Mouse (Mus musculus): ENCODE results near the gene Map1a. TPM values are rescaled to one million over a fixed set of nuclear protein-coding genes. Genes with fewer than 3 reads are reported as not detected.

Gene Map1a
- total RNA-seq, 4 experiments from 2014 or later, result 7.9 to 12.2 (median 10.8) TPM

- no peak for DNase-seq (ENCODE audit: low spot score in 2 of 2)
Measured at GRCm38 (mm10) chr2:121308997-121309416, 19.6 kb downstream of the Map1a start.

- DNase-seq (ENCODE audit: low spot score in 2 of 2), result no peak
Measured at GRCm38 (mm10) chr2:121316278-121316677, 26.9 kb downstream of the Map1a start.

DNA sequence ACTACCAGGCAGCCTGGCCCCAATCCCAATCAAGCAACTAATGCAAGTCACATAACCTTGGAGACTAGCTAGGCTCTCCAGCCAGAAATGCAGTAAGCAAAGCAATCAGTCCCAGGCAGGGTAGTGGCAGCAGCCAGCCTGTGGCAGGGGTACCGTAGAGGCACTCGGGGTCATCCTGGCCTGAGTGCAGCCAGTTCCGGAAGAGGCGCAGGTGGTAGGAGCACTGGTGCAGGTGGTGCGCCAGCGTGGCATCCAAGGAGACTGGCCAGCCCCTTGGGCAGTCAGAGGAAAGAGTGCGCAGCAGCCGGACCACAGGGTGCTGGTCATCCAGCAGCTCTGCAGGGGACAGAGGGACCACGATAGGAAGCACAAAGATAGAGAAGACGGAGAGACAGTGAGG lies 33.6 kb downstream of the Map1a start:
- no peak for DNase-seq (ENCODE audit: low spot score in 2 of 2)

DNA sequence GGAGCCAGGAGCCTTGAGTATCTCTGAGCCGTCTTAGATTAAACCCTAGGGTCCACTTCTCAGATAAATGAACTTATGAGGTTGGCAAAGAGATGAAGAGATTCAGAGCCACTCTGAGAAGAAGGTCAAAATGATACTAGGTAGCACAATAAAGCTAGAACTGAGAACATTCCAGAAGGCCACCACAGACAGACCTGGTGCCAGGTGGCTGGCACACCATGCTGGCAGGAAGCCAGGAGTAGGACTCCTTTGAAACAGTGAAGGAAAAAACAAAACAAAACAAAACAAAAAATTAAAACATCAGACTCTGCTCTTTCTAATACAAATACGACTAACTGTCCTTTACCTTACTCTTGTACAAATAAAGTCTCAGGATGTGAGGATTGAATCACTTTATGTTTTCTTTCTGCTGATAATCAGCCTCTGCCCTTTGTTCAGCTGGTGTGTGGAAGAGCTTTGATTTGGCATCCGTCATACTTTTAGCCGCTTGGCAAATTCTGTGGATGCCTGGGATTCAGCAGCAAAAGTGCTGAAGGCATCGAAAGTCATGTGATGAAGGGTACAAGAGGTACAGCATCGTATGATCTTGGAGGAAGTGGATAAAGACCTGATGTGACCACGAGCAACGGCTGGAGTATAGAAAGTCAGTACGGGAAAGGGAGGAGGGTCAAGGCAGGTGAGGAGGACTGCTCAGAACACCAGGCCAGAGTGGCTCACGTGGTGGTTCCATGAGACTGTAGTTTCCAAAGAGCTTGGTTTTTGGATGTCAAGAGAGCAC lies 34.5 kb downstream of the Map1a start:
- no peak for DNase-seq (ENCODE audit: low spot score in 2 of 2)

DNA sequence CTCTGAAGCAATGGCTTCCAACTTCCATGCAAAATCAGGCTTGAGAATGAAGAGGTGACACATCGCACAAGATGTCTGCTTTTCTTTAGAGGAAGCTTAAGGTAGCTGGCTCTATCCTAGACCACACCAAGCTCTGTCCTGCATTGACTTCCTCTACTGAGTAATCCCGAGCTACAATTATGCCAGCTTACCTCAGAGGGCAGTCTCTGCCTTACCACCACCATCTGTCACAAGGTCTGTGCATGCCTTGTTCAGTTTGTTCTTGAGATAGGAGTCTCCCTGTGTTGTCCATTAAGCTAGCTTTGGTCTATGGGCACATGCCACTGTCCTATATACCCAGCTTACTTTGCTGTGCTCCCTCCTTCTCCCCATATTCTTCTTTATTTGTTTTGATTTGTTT lies 40.1 kb downstream of the Map1a start:
- DNase-seq (ENCODE audit: low spot score in 2 of 2), result no peak

DNA sequence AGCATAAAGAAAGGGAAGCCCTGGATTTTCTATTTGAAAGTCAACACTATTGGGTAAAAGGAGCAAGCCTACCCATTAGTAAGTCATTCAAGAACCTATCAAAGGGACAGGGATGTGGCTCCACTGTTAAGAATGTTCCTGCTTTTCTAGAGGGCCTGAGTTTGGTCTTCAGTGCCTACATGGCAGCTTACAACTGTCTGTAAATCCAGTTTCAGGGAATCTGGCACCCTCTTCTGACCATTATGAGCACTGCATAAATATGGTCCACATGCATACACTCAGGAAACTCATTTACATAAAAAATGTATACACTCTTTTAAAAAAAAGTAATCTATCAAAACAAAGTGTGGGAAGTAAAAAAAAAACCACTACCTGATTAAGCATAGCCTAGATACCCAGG lies 49.7 kb downstream of the Map1a start:
- DNase-seq (ENCODE audit: low spot score in 2 of 2), result no peak

GRCm38 (mm10) chr2:121353156-121353555 lies 63.8 kb downstream of the Map1a start:
- peak in 1 of 2 experiments; percentile 28 for DNase-seq (ENCODE audit: low spot score in 2 of 2)

DNA sequence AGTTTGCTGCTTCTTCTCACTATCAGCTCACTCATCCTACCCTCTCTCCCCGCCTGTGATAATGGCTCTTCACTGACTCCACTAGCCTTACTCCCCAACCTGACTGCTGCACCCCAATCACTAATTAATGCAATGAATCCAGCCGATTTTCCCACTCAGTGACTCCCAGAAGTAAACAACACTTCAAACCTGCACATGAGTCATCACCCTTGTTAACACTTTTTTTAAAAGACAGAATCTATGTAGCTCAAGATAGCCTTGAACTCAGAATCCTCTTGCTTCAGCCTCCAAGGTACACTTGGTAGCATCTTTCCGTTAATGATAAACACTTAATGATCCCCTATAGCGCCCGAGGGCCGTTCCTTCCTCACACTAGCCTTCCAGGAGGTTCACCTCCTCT lies 65.0 kb downstream of the Map1a start:
- no peak for DNase-seq (ENCODE audit: low spot score in 2 of 2)

DNA sequence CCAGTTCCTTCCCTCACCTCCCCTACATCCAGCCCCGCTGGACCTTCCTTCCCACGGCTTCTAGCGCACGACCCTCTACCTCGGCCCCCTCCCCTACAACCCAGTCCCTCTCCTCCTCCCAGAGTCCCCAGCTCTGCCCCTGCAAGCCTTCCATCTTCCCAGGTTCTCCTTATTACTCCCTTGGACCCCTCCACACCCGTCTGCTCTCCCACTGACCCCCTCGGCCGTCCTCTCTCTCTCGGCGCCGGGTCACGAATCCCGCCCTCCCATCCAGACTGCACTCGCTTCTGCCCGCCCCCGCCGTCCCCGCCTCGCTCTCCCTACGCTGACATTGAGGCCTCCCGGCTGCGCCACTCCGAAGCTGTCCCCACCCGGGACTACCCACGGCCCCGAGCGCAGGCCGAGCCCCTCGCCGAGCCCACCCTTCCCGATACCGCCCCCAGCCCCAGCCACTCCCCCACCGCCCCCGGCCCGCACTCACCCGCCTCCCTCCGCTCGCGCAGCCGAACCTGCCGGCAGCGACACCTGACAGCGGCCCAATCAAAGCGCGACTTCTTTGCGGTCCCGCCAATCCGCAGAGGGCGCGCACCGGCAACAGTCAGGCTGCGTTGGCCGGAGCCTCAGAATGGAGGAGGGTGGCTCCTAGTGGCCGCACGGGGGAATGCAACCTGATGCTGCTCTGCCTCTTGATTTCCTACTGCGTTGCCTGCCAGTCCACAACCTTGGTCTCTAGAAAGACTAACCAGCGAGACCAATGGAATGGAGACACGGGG lies 65.6 kb downstream of the Map1a start, which contains the start of gene Ppip5k1:
TSS of gene Ppip5k1 (minus strand) at position 577 of the 773 bp plus-strand sequence.
- peak; percentile 93 to 96 for DNase-seq (ENCODE audit: low spot score in 2 of 2)

GRCm38 (mm10) chr2:121357494-121357893 lies 68.1 kb downstream of the Map1a start, which contains the start of gene Ckmt1:
TSS of gene Ckmt1 (plus strand) at chr2:121357714.
- DNase-seq (ENCODE audit: low spot score in 2 of 2), result no peak

- no peak for DNase-seq (ENCODE audit: low spot score in 2 of 2)
Measured at GRCm38 (mm10) chr2:121357961-121358360, 68.6 kb downstream of the Map1a start.

DNA sequence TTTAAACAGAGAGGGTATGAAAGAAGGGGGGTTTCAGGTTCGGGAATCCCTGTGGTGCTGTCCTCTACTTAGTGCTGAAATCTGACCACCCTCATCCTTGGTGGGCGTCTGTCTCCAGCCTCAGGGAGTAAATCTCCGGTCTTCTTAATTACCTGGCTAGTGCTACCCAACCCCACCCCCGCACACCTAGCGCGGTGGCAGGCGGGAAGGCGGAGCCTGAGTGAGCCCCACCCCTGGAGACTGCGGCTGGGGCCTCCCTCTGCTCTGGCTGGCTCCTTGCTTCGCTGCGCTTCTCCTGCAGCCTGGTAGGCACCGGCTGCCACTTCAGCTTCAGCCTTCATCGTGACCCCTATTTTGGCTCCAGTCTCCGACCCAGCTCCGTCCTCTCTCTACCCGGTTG lies 69.0 kb downstream of the Map1a start:
- DNase-seq (ENCODE audit: low spot score in 2 of 2), result no peak

- no peak for DNase-seq (ENCODE audit: low spot score in 2 of 2)
Measured at GRCm38 (mm10) chr2:121359461-121359860, 70.1 kb downstream of the Map1a start.

Other genes starting within 250 kb of the Map1a start
- gene Tgm5, start 203.8 kb upstream of the Map1a start, total RNA-seq (2022), result under 1 TPM; 0.20 to 0.43 (median 0.34) TPM
- gene Tgm7, start 179.8 kb upstream of the Map1a start, total RNA-seq (2022), result not detected
- 10 to 100 TPM; 13.4 to 18.9 (median 17.1) TPM for gene Adal, start 149.2 kb upstream of the Map1a start, total RNA-seq (2022)
- 1 to 10 TPM; 3.5 to 5.0 (median 4.0) TPM for gene Lcmt2, start 148.9 kb upstream of the Map1a start, total RNA-seq (2022)
- gene Tubgcp4, start 118.9 kb upstream of the Map1a start, total RNA-seq (2022), result 10 to 100 TPM; 10.2 to 16.5 (median 11.7) TPM
- 1 to 10 TPM; 3.8 to 4.9 (median 4.5) TPM for gene Zscan29, start 118.5 kb upstream of the Map1a start, total RNA-seq (2022)
- gene Trp53bp1, start 18.2 kb upstream of the Map1a start, total RNA-seq (2022), result 10 to 100 TPM; 16.4 to 33.0 (median 23.5) TPM
- gene Ppip5k1, start 65.8 kb downstream of the Map1a start, total RNA-seq (2022), result 100 to 1,000 TPM in 2 of 4 experiments, 10 to 100 TPM in 2; 97.7 to 103 (median 99.7) TPM
- gene Ckmt1, start 68.1 kb downstream of the Map1a start, total RNA-seq (2022), result under 1 TPM in 1 of 4 experiments, not detected in 3; 0.48 TPM
- not detected for gene Strc, start 97.6 kb downstream of the Map1a start, total RNA-seq (2022)
- 10 to 100 TPM; 24.3 to 35.0 (median 30.9) TPM for gene Pdia3, start 124.2 kb downstream of the Map1a start, total RNA-seq (2022)
- 1 to 10 TPM; 1.4 to 3.1 (median 2.2) TPM for gene Catsper2, start 124.2 kb downstream of the Map1a start, total RNA-seq (2022)
- gene Ell3, start 154.7 kb downstream of the Map1a start, total RNA-seq (2022), result not detected
- 100 to 1,000 TPM; 236 to 312 (median 279) TPM for gene Serf2, start 159.6 kb downstream of the Map1a start, total RNA-seq (2022)
- 10 to 100 TPM; 11.3 to 27.6 (median 16.6) TPM for gene Hypk, start 163.7 kb downstream of the Map1a start, total RNA-seq (2022)
- gene Serinc4, start 167.2 kb downstream of the Map1a start, total RNA-seq (2022), result not detected
- 10 to 100 TPM; 18.7 to 27.0 (median 23.0) TPM for gene Mfap1b, start 184.5 kb downstream of the Map1a start, total RNA-seq (2022)
- gene Mfap1a, start 217.1 kb downstream of the Map1a start, total RNA-seq (2022), result 10 to 100 TPM; 15.1 to 21.0 (median 16.4) TPM
- gene Wdr76, start 217.1 kb downstream of the Map1a start, total RNA-seq (2022), result 1 to 10 TPM; 1.2 to 1.9 (median 1.7) TPM

All from gastrocnemius, adult 8-10 months (tissue).